In genomic region chr5:28696966-28697365, GRCm38 (mm10) we compare ENCODE assay signal across 19 mouse cellular contexts.
"Had no signal": no experiment of that assay in that cellular context is flagged by ENCODE, and none has a peak within 500 bp of the region (broad histone marks: within the 10 kb centered on the region; RNA-seq: fewer than 3 reads in every experiment).

No protein-coding gene starts in this region.

- H3K9ac ChIP-seq: kidney, embryonic 15.5 days; liver, embryonic 13.5 days; lung, embryonic 14.5 days; midbrain, embryonic 12.5 days; neural tube, embryonic 13.5 days had no signal

- ATAC-seq: intestine, postnatal 0 days; lung, postnatal 0 days had no signal

- H3K4me3 ChIP-seq: kidney, embryonic 15.5 days; left cerebral cortex, adult 2 months; liver, embryonic 13.5 days; megakaryocyte, embryonic 14.5 days; midbrain, embryonic 12.5 days; myocyte; neural tube, embryonic 13.5 days had no signal

- H3K4me2 ChIP-seq: kidney, embryonic 15.5 days; liver, embryonic 13.5 days; lung, embryonic 14.5 days; midbrain, embryonic 12.5 days; neural tube, embryonic 13.5 days had no signal

- H3K27me3 ChIP-seq: kidney, embryonic 15.5 days; liver, embryonic 13.5 days; megakaryocyte, embryonic 14.5 days; midbrain, embryonic 12.5 days; neural tube, embryonic 13.5 days had no signal

- H3K9me3 ChIP-seq: kidney, embryonic 15.5 days; liver, embryonic 13.5 days; megakaryocyte, embryonic 14.5 days; midbrain, embryonic 12.5 days; neural tube, embryonic 13.5 days had no signal

- DNase-seq: kidney, adult 8-10 months; kidney, postnatal 10 days; kidney, postnatal 36 days; layer of hippocampus, postnatal 36 days; liver, embryonic 13.5 days; lung, embryonic 14.5 days; lung, postnatal 36 days; right cerebral cortex, postnatal 14 days; right cerebral cortex, postnatal 4 days; thymus, postnatal 25 days had no signal

- H3K36me3 ChIP-seq: kidney, embryonic 15.5 days; liver, embryonic 13.5 days; midbrain, embryonic 12.5 days; neural tube, embryonic 13.5 days had no signal

- H3K4me1 ChIP-seq: kidney, embryonic 15.5 days; liver, embryonic 13.5 days; megakaryocyte, embryonic 14.5 days; midbrain, embryonic 12.5 days; neural tube, embryonic 13.5 days had no signal

- H3K27ac ChIP-seq: kidney, embryonic 15.5 days; left cerebral cortex, adult 2 months; liver, embryonic 13.5 days; midbrain, embryonic 12.5 days; neural tube, embryonic 13.5 days; stomach, postnatal 0 days had no signal
